Mouse (Mus musculus) neural tube, embryonic 12.5 days (tissue): ENCODE results near the gene Nfe2l1. TPM values are rescaled to one million over a fixed set of nuclear protein-coding genes. Genes with fewer than 3 reads are reported as not detected.
A peak's percentile ranks its signal among the peaks of the same experiment; 100 is the strongest.

ENCODE experiments used
- ATAC-seq: fragments of 200-750 bp; cut with Nextera tagmentation; 2 replicates; pipeline ENCODE4 v1.8.0; 2017; ENCODE audit warnings: low read depth, mild to moderate bottlenecking, moderate TSS enrichment, moderate library complexity; ENCODE audit not compliant: low FRiP score
- H3K27ac ChIP-seq: fragments of 300-500 bp; sonication (generic); 2 replicates; pipeline ENCODE4 v1.5.1; 2016
- H3K27me3 ChIP-seq: fragments of 300-500 bp; sonication (generic); replicated peaks from 2 replicates; pipeline ENCODE4 v1.6.1; 2016; ENCODE audit warnings: mild to moderate bottlenecking
- H3K36me3 ChIP-seq: fragments of 300-500 bp; sonication (generic); 2 replicates; pipeline ENCODE4 v1.6.1; 2016; ENCODE audit warnings: mild to moderate bottlenecking
- H3K4me1 ChIP-seq: fragments of 300-500 bp; sonication (generic); 2 replicates; pipeline ENCODE4 v1.6.1; 2016
- H3K4me2 ChIP-seq: fragments of 300-500 bp; sonication (generic); replicated peaks from 2 replicates; pipeline ENCODE4 v1.6.1; 2016; ENCODE audit warnings: mild to moderate bottlenecking
- H3K4me3 ChIP-seq: fragments of 300-500 bp; sonication (generic); 2 replicates; pipeline ENCODE4 v1.5.1; 2016
- H3K9ac ChIP-seq: fragments of 300-500 bp; sonication (generic); 2 replicates; pipeline ENCODE4 v1.6.1; 2016; ENCODE audit warnings: mild to moderate bottlenecking
- H3K9me3 ChIP-seq: fragments of 300-500 bp; sonication (generic); 2 replicates; pipeline ENCODE4 v1.6.1; 2016; ENCODE audit warnings: mild to moderate bottlenecking
- WGBS: fragments of 180-500 bp; shearing (Covaris S2); methylation state at CpG from one replicate; pipeline ENCODE4 v1.1.7; 2016; 5-methylcytosine and 5-hydroxymethylcytosine counted together
- polyA plus RNA-seq: library from polyadenylated mRNA; unstranded; fragments of >200 nt; fragmentation: Nextera tagmentation; extraction: Ambion mirVana; gene quantifications from 2 replicates; pipeline ENCODE4 v1.2.1, GENCODE M21; 2016

Gene Nfe2l1
- polyA plus RNA-seq: 75.5 and 79.5 TPM in 2 replicates

- peaks cover 44% of the 10 kb centered on the region for H3K4me1 ChIP-seq
- peak within 1 kb of the TSS; percentile 93 for H3K27ac ChIP-seq
- H3K36me3 ChIP-seq: peaks cover 17% of the 10 kb centered on the region
- peak within 1 kb of the TSS; percentile 86 for H3K9ac ChIP-seq
- H3K4me3 ChIP-seq: peak within 1 kb of the TSS; percentile 86
- no peaks in the 10 kb centered on the region for H3K9me3 ChIP-seq
- H3K27me3 ChIP-seq: peaks cover 3% of the 10 kb centered on the region; the same call in 1 of the 2 replicates
- H3K4me2 ChIP-seq: peak within 1 kb of the TSS; percentile 97
- peak; percentile 99 for ATAC-seq
- WGBS: under 1% methylated on average over 51 of the region's 51 CpGs
Observed at GRCm38 (mm10) chr11:96829813-96830538, at the start of gene Nfe2l1. Nfe2l1 (minus strand) TSS chr11:96829968.

- no peak overlapping the region for H3K9ac ChIP-seq
- no peak overlapping the region for H3K4me3 ChIP-seq
- H3K4me2 ChIP-seq: no peak overlapping the region
- 19% methylated on average over 7 of the region's 7 CpGs for WGBS
- peak overlapping the region; percentile 64; the same call in 1 of the 2 replicates for H3K27ac ChIP-seq
- no peak for ATAC-seq
- H3K4me1 ChIP-seq: peaks cover 51% of the 10 kb centered on the region
- H3K36me3 ChIP-seq: no peaks in the 10 kb centered on the region
- H3K27me3 ChIP-seq: no peaks in the 10 kb centered on the region
- no peaks in the 10 kb centered on the region for H3K9me3 ChIP-seq
Observed at GRCm38 (mm10) chr11:96879359-96879758, 49.6 kb upstream of the Nfe2l1 start.

GRCm38 (mm10) chr11:96878715-96879114 lies 48.9 kb upstream of the Nfe2l1 start:
- Histone ChIP-seq H3K36me3 (no peaks in the 10 kb centered on the region), H3K27me3 (no peaks in the 10 kb centered on the region), H3K4me2 (no peak overlapping the region), H3K9me3 (no peaks in the 10 kb centered on the region), H3K9ac (no peak overlapping the region), H3K4me1 (peaks cover 54% of the 10 kb centered on the region), H3K4me3 (no peak overlapping the region), H3K27ac (no peak overlapping the region)
- WGBS: 28% methylated on average over 3 of the region's 3 CpGs
- no peak for ATAC-seq

GRCm38 (mm10) chr11:96877071-96877470 lies 47.3 kb upstream of the Nfe2l1 start:
- Histone ChIP-seq H3K27me3 (no peaks in the 10 kb centered on the region), H3K9ac (peak overlapping the region; percentile 55), H3K4me2 (peak overlapping the region; percentile 47), H3K4me3 (no peak overlapping the region), H3K36me3 (no peaks in the 10 kb centered on the region), H3K4me1 (peaks cover 68% of the 10 kb centered on the region), H3K9me3 (no peaks in the 10 kb centered on the region), H3K27ac (peak overlapping the region; percentile 99)
- 35% methylated on average over 4 of the region's 4 CpGs for WGBS
- ATAC-seq: no peak

- H3K4me3 ChIP-seq: no peak overlapping the region
Observed at GRCm38 (mm10) chr11:96876300-96877040, 46.7 kb upstream of the Nfe2l1 start.

GRCm38 (mm10) chr11:96875745-96876144 lies 46.0 kb upstream of the Nfe2l1 start:
- Histone ChIP-seq H3K27ac (peak overlapping the region; percentile 99), H3K4me3 (no peak overlapping the region; the same call in 1 of the 2 replicates), H3K9ac (peak overlapping the region; percentile 38; the same call in 1 of the 2 replicates), H3K4me1 (peaks cover 73% of the 10 kb centered on the region), H3K36me3 (no peaks in the 10 kb centered on the region), H3K27me3 (no peaks in the 10 kb centered on the region), H3K9me3 (no peaks in the 10 kb centered on the region), H3K4me2 (peak overlapping the region; percentile 47)
- under 1% methylated on average over 35 of the region's 35 CpGs for WGBS
- peak; percentile 86 for ATAC-seq

More at GRCm38 (mm10) chr11:96876300-96877040, 46.7 kb upstream of the Nfe2l1 start:
- peaks cover 71% of the 10 kb centered on the region for H3K4me1 ChIP-seq
- peak overlapping the region; percentile 47 for H3K4me2 ChIP-seq
- H3K27me3 ChIP-seq: no peaks in the 10 kb centered on the region
- H3K9me3 ChIP-seq: no peaks in the 10 kb centered on the region
- no peaks in the 10 kb centered on the region for H3K36me3 ChIP-seq
- peak overlapping the region; percentile 55 for H3K9ac ChIP-seq
- WGBS: 2% methylated on average over 13 of the region's 13 CpGs
- peak overlapping the region; percentile 99 for H3K27ac ChIP-seq
- ATAC-seq: peak; percentile 87

GRCm38 (mm10) chr11:96875270-96875669 lies 45.5 kb upstream of the Nfe2l1 start:
- Histone ChIP-seq H3K27me3 (no peaks in the 10 kb centered on the region), H3K9ac (peak overlapping the region; percentile 38; the same call in 1 of the 2 replicates), H3K36me3 (no peaks in the 10 kb centered on the region), H3K9me3 (no peaks in the 10 kb centered on the region), H3K27ac (peak overlapping the region; percentile 99), H3K4me3 (no peak overlapping the region; the same call in 1 of the 2 replicates), H3K4me1 (peaks cover 73% of the 10 kb centered on the region), H3K4me2 (peak overlapping the region; percentile 47)
- WGBS: 8% methylated on average over 4 of the region's 4 CpGs
- no peak for ATAC-seq

GRCm38 (mm10) chr11:96873601-96874140 lies 43.9 kb upstream of the Nfe2l1 start:
- Histone ChIP-seq H3K9me3 (no peaks in the 10 kb centered on the region), H3K4me2 (peak overlapping the region; percentile 50), H3K27me3 (no peaks in the 10 kb centered on the region), H3K4me1 (peaks cover 64% of the 10 kb centered on the region), H3K27ac (peak overlapping the region; percentile 99), H3K9ac (peak overlapping the region; percentile 66), H3K36me3 (no peaks in the 10 kb centered on the region), H3K4me3 (no peak overlapping the region)
- WGBS: 4% methylated on average over 11 of the region's 11 CpGs
- ATAC-seq: no peak

GRCm38 (mm10) chr11:96872441-96873379 lies 42.9 kb upstream of the Nfe2l1 start:
- Histone ChIP-seq H3K27me3 (no peaks in the 10 kb centered on the region), H3K9ac (peak overlapping the region; percentile 66), H3K27ac (peak overlapping the region; percentile 99), H3K4me2 (peak overlapping the region; percentile 50), H3K4me1 (peaks cover 57% of the 10 kb centered on the region), H3K36me3 (no peaks in the 10 kb centered on the region), H3K4me3 (0 out of 2 replicates have a peak overlapping the region, but pooled peaks have one; percentile 3), H3K9me3 (no peaks in the 10 kb centered on the region)
- no peak for ATAC-seq
- WGBS: 4% methylated on average over 24 of the region's 24 CpGs

- H3K4me2 ChIP-seq: no peak overlapping the region
- no peak overlapping the region for H3K4me3 ChIP-seq
- no peaks in the 10 kb centered on the region for H3K27me3 ChIP-seq
- 15% methylated on average over 5 of the region's 5 CpGs for WGBS
- H3K27ac ChIP-seq: no peak overlapping the region
- H3K9ac ChIP-seq: no peak overlapping the region
- ATAC-seq: no peak
- H3K9me3 ChIP-seq: no peaks in the 10 kb centered on the region
- peaks cover 31% of the 10 kb centered on the region for H3K4me1 ChIP-seq
- H3K36me3 ChIP-seq: no peaks in the 10 kb centered on the region
Observed at GRCm38 (mm10) chr11:96867149-96867548, 37.4 kb upstream of the Nfe2l1 start.
